Mouse (Mus musculus) left cerebral cortex, adult 6 months (tissue): ENCODE data around the gene Pf4. TPM values are rescaled to one million over a fixed set of nuclear protein-coding genes. Genes with fewer than 3 reads are reported as not detected.

Source experiments
- long read RNA-seq, 2 experiments: library from polyadenylated mRNA; unstranded; transcript quantifications; one replicate each; pipeline ENCODE4 v2.0.0; 2019 to 2020
- polyA plus RNA-seq: library from polyadenylated mRNA; unstranded; fragments of <200 nt; fragmentation: Nextera tagmentation; gene quantifications from 2 replicates; pipeline ENCODE4 v1.2.3, GENCODE M21; 2021

Pf4 gene
- polyA plus RNA-seq: 14.3 TPM in 2 replicates
- long read RNA-seq, experiment 1: 0 reads
- long read RNA-seq, experiment 2, transcript Pf4-201 (3 exons, 588 nt): major isoform, 5 of 5 reads
- long read RNA-seq, experiment 2, partial matches to known transcripts: 0 of 5 reads
- long read RNA-seq, experiment 2, other reads (novel, unspliced or antisense): 0 of 5 reads

DNA sequence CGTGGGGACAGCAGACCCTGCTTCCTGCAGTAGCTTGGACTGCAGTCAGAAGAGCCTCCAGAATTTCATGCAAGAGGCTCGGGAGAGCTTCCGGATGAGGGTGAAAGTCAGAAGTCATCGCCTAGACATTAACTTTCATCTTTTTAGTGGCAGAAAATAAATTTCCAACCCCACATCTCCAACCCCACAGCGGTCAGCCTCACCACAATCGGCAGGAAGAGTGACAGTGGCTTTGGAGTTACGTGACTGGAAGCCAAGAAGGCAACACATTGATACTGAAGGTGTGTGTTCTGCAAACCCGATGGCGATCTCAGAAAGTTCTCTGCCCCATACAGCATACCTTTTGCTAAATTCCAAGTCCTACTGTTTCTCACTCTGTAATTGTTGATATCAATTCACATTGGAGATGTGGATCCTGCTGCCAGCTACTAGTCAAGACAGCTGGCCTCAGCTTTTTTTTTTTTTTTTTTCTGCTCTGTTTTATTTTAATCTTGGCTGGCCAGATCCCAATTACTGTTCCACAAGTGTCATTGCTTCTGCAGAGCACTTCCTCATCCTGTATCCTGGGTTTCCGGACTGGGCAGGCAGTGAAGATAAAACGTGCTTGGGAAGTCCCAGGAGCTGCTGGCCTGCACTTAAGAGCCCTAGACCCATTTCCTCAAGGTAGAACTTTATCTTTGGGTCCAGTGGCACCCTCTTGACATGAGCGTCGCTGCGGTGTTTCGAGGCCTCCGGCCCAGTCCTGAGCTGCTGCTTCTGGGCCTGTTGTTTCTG, at the start of gene Pf4:
Gene Pf4 (plus strand): TSS at position 556 of the 774 bp plus-strand sequence.

DNA sequence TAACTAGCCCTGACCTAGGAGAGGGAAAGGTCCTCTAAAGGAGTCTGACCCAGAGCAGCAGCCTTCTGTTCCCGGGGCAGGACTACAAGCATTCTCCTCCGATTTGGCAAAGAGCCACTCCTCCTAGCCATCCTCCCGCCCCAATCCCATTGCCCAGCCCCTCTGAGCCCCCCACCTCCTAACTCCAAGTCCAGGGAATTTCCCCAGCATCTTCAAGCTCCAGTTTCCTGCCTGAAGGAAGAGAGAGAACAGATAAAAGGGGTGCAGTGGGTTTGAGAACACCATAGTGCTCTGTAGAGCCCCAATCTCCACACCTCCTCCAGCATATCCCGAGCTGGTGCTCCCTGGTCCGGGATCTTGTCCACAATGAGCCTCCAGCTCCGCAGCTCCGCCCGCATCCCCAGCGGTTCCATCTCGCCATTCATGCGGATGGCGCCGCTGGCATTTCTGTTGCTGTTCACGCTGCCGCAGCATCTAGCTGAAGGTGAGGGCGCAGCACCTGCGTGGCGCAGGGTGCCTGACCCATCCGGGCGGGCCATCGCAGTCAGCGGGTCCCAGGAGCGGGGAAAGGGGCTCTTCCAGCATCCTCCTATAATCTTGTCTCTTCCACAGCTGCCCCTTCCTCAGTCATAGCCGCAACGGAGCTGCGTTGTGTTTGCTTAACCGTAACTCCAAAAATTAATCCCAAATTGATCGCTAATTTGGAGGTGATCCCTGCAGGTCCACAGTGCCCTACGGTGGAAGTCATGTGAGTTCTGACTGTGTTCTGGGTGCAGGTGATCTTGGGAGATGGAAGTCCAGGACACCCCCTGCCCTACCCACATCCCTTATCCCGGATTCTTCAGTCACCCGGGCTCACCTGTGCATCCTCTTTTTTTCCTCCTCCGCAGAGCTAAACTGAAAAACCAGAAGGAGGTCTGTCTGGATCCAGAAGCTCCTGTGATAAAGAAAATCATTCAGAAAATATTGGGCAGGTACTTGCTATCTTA, 12.9 kb upstream of the Pf4 start, which contains the start of gene Cxcl5:
Gene Cxcl5 (plus strand): TSS at position 284 of the 989 bp plus-strand sequence.

DNA sequence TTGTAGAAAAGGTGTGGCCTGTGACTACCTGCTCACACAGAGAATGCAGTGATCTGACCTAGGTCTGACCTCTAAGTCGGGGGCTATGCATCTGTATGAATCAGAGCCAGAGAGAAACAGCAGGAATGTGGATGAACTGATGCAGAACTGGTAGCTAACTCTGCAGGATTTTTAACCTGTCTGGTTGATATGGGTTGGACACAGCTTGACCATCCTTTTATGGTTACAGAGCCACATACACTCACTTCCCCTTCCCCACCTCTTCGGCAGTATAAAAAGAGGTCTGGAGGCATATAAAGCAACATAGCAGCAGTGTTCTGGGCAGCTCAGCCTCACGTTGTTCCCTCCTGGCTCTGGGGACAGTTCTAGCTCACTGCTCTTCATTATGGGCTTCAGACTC, 4.0 kb upstream of the Pf4 start, which contains the start of gene Ppbp:
Gene Ppbp (plus strand): TSS at position 301 of the 400 bp plus-strand sequence.

DNA sequence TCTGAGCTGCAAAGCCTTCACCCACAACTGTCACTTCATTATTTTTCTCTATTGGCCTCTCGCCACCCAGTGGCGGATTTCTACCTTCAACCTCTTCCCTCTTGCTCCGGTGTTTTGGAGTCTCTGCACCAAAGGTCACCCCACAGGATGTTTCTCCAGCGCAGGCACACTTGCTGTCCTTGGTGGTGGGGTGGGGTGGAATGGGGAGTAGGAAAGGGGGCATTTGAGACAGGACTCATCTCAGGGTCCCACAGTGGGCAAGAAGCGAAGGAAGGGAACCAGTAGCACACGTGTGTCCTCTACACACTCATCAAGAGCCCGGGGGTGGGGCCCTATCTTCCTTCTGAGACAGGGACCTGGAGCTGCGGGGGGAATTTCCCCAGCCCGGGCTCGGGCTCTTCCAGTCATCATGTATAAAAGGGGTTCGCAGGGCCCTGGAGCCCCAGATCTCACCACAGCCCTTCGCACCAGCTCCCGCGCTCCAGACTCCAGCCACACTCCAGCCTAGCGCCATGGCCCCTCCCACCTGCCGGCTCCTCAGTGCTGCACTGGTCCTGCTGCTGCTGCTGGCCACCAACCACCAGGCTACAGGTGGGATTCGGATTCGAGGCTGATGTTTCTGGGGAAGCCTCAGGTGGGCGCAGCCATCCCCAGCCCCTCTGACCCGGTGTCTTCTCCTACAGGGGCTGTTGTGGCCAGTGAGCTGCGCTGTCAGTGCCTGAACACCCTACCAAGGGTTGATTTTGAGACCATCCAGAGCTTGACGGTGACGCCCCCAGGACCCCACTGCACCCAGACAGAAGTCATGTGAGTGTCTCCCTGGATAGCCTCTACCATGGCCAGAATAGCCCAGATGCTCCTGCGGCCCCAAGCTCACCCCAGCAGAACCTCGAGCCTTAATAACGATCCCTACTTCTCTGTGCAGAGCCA, 13.7 kb downstream of the Pf4 start, which contains the start of gene Cxcl3:
Gene Cxcl3 (plus strand): TSS at position 445 of the 930 bp plus-strand sequence.

DNA sequence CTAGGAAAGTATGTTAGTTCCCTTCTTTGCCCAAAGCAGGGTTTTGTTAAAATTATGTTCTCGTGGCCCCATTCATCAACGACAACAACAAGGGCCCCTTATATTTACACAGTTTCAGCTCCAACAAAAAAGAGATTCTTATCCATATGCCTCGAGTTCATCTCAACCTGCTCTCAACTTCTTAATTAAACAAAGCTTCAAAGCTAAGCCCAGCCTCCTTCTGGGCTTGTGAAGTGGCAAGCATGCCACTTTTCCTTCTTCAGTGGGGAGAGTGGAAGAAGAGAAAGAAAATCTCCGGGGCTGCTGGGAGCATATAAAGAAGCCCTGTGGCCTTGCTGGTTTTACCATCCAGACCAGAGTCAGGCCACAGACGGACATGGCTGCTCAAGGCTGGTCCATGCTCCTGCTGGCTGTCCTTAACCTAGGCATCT, 22.0 kb downstream of the Pf4 start, which contains the start of gene Cxcl15:
Gene Cxcl15 (plus strand): TSS at position 340 of the 431 bp plus-strand sequence.

Other genes starting within 250 kb of the Pf4 start
- gene 5830473C10Rik, start 211.3 kb upstream of the Pf4 start, polyA plus RNA-seq: not detected in 2 replicates
- 0.43 and 0.61 TPM in 2 replicates for gene Rassf6, start 131.8 kb upstream of the Pf4 start, polyA plus RNA-seq
- gene Cxcl5, start 13.1 kb upstream of the Pf4 start, polyA plus RNA-seq: 0.45 and 1.4 TPM in 2 replicates
- not detected in 2 replicates for gene Ppbp, start 3.9 kb upstream of the Pf4 start, polyA plus RNA-seq
- not detected in 2 replicates for gene Cxcl3, start 13.7 kb downstream of the Pf4 start, polyA plus RNA-seq
- gene Cxcl15, start 22.1 kb downstream of the Pf4 start, polyA plus RNA-seq: not detected in 2 replicates
- 0.05 TPM in 1 of 2 replicates, not detected in the other for gene Cxcl1, start 118.8 kb downstream of the Pf4 start, polyA plus RNA-seq
- gene Cxcl2, start 131.4 kb downstream of the Pf4 start, polyA plus RNA-seq: not detected in 2 replicates
- 6.9 and 32.8 TPM in 2 replicates for gene Mthfd2l, start 158.7 kb downstream of the Pf4 start, polyA plus RNA-seq